Mouse (Mus musculus) neural tube, embryonic 10.5 days (tissue): ENCODE data around the gene Psmg1.
"Not testable (repeated sequence)": the region's sequence is repeated elsewhere in the genome, so short reads cannot be mapped to it uniquely, and the experiment has no call there.

Source experiments
- DNase-seq: peaks from one replicate; pipeline ENCODE4 v3.0.0-alpha.2; 2017; ENCODE audit warnings: low spot score; ENCODE audit errors: extremely low spot score

Psmg1 gene

GRCm38 (mm10) chr16:95990462-95991121, at the start of gene Psmg1:
TSS of gene Psmg1 (minus strand) at chr16:95990960.
- DNase-seq: peak; percentile 99

- no peak for DNase-seq
These were observed 48.8 kb upstream of the Psmg1 start for GRCm38 (mm10) chr16:96039538-96039937.

GRCm38 (mm10) chr16:96034473-96034872, 43.7 kb upstream of the Psmg1 start:
- peak; percentile 22 for DNase-seq

GRCm38 (mm10) chr16:96032368-96033043, 41.7 kb upstream of the Psmg1 start:
- no peak for DNase-seq

- no peak for DNase-seq
These were observed 39.8 kb upstream of the Psmg1 start for GRCm38 (mm10) chr16:96030476-96031102.

GRCm38 (mm10) chr16:96026256-96026655, 35.5 kb upstream of the Psmg1 start:
- DNase-seq: no peak

GRCm38 (mm10) chr16:96025244-96025643, 34.5 kb upstream of the Psmg1 start:
- no peak for DNase-seq

- no peak for DNase-seq
These were observed 30.3 kb upstream of the Psmg1 start for GRCm38 (mm10) chr16:96021045-96021444.

- not testable (repeated sequence) for DNase-seq
These were observed 18.4 kb upstream of the Psmg1 start for GRCm38 (mm10) chr16:96009124-96009523.

GRCm38 (mm10) chr16:96004278-96004677, 13.5 kb upstream of the Psmg1 start:
- DNase-seq: not testable (repeated sequence)

GRCm38 (mm10) chr16:95999291-95999690, 8.5 kb upstream of the Psmg1 start:
- DNase-seq: no peak

- DNase-seq: no peak
These were observed 5.4 kb upstream of the Psmg1 start for GRCm38 (mm10) chr16:95996156-95996555.

- DNase-seq: not testable (repeated sequence)
These were observed 3.8 kb upstream of the Psmg1 start for GRCm38 (mm10) chr16:95994576-95994975.

- DNase-seq: no peak
These were observed 1.8 kb upstream of the Psmg1 start for GRCm38 (mm10) chr16:95992596-95992995.

- no peak for DNase-seq
These were observed 551 bp upstream of the Psmg1 start for GRCm38 (mm10) chr16:95991122-95991900.

GRCm38 (mm10) chr16:95984911-95985310, 5.8 kb downstream of the Psmg1 start:
- DNase-seq: no peak

GRCm38 (mm10) chr16:95983601-95984000, 7.2 kb downstream of the Psmg1 start:
- no peak for DNase-seq

GRCm38 (mm10) chr16:95970841-95971240, 19.9 kb downstream of the Psmg1 start:
- DNase-seq: no peak

GRCm38 (mm10) chr16:95967455-95967854, 23.3 kb downstream of the Psmg1 start:
- no peak for DNase-seq

- peak; percentile 31 for DNase-seq
These were observed 26.2 kb downstream of the Psmg1 start for GRCm38 (mm10) chr16:95964427-95965023.

GRCm38 (mm10) chr16:95961484-95961883, 29.3 kb downstream of the Psmg1 start:
- not testable (repeated sequence) for DNase-seq
